Mouse (Mus musculus): Measurements from ENCODE around the gene Mrpl4. TPM values are rescaled to one million over a fixed set of nuclear protein-coding genes. Genes with fewer than 3 reads are reported as not detected.
"Not testable (repeated sequence)": the region's sequence is repeated elsewhere in the genome, so short reads cannot be mapped to it uniquely, and the experiment has no call there.

Gene Mrpl4
- total and polyA plus RNA-seq, 3 experiments: 120 to 270 (median 130) TPM

- DNase-seq: no peak
Measured at GRCm38 (mm10) chr9:21039779-21040178, 37.2 kb downstream of the Mrpl4 start.

- peak; percentile 36 for DNase-seq
Measured at GRCm38 (mm10) chr9:21041308-21041707, 38.8 kb downstream of the Mrpl4 start.

GRCm38 (mm10) chr9:21043563-21043962 lies 41.0 kb downstream of the Mrpl4 start:
- no peak for DNase-seq

GRCm38 (mm10) chr9:21044785-21045184 lies 42.2 kb downstream of the Mrpl4 start:
- not testable (repeated sequence) for DNase-seq

GRCm38 (mm10) chr9:21045235-21045634 lies 42.7 kb downstream of the Mrpl4 start:
- DNase-seq: no peak

GRCm38 (mm10) chr9:21051578-21051977 lies 49.0 kb downstream of the Mrpl4 start:
- DNase-seq: no peak

Small RNAs within 50 kb of the gene (microRNA-seq; reads per million reads assigned to microRNA genes)
- gene Mir1900: 0 reads per million in 2 experiments

Other genes with a start within 250 kb of the Mrpl4 start
- gene Col5a3, start 187.7 kb upstream of the Mrpl4 start, total RNA-seq (2021): 100 to 1,000 TPM in 1 of 2 experiments, 10 to 100 TPM in 1; 78.4 to 293 TPM
- 108 and 110 TPM in 2 replicates for gene Col5a3, start 187.7 kb upstream of the Mrpl4 start, polyA plus RNA-seq (2012; rRNA removed)
- not detected for gene Rdh8, start 184.2 kb upstream of the Mrpl4 start, total RNA-seq (2021)
- not detected in 2 replicates for gene Rdh8, start 184.2 kb upstream of the Mrpl4 start, polyA plus RNA-seq (2012; rRNA removed)
- 10 to 100 TPM; 19.4 to 20.1 TPM for gene A230050P20Rik, start 134.1 kb upstream of the Mrpl4 start, total RNA-seq (2021)
- 140 and 164 TPM in 2 replicates for gene A230050P20Rik, start 134.1 kb upstream of the Mrpl4 start, polyA plus RNA-seq (2012; rRNA removed)
- gene Angptl6, start 123.0 kb upstream of the Mrpl4 start, total RNA-seq (2021): 1 to 10 TPM; 3.3 TPM
- 4.0 and 6.5 TPM in 2 replicates for gene Angptl6, start 123.0 kb upstream of the Mrpl4 start, polyA plus RNA-seq (2012; rRNA removed)
- gene Ppan, start 114.6 kb upstream of the Mrpl4 start, total RNA-seq (2021): 10 to 100 TPM; 27.6 to 44.4 TPM
- gene Ppan, start 114.6 kb upstream of the Mrpl4 start, polyA plus RNA-seq (2012; rRNA removed): 128 and 140 TPM in 2 replicates
- gene Eif3g, start 104.1 kb upstream of the Mrpl4 start, total RNA-seq (2021): 100 to 1,000 TPM; 156 to 170 TPM
- gene Eif3g, start 104.1 kb upstream of the Mrpl4 start, polyA plus RNA-seq (2012; rRNA removed): 123 and 133 TPM in 2 replicates
- 10 to 100 TPM; 43.0 to 44.0 TPM for gene Dnmt1, start 42.9 kb upstream of the Mrpl4 start, total RNA-seq (2021)
- 29.6 and 29.8 TPM in 2 replicates for gene Dnmt1, start 42.9 kb upstream of the Mrpl4 start, polyA plus RNA-seq (2012; rRNA removed)
- gene S1pr2, start 26.0 kb upstream of the Mrpl4 start, total RNA-seq (2021): 10 to 100 TPM; 20.4 to 26.6 TPM
- 14.8 and 15.7 TPM in 2 replicates for gene S1pr2, start 26.0 kb upstream of the Mrpl4 start, polyA plus RNA-seq (2012; rRNA removed)
- 10 to 100 TPM; 10.8 to 19.1 TPM for gene Icam1, start 13.2 kb downstream of the Mrpl4 start, total RNA-seq (2021)
- gene Icam1, start 13.2 kb downstream of the Mrpl4 start, polyA plus RNA-seq (2012; rRNA removed): 7.5 and 8.3 TPM in 2 replicates
- 1 to 10 TPM; 1.1 to 5.1 TPM for gene Icam4, start 26.6 kb downstream of the Mrpl4 start, total RNA-seq (2021)
- 1.9 and 2.7 TPM in 2 replicates for gene Icam4, start 26.6 kb downstream of the Mrpl4 start, polyA plus RNA-seq (2012; rRNA removed)
- gene Icam5, start 29.3 kb downstream of the Mrpl4 start, total RNA-seq (2021): under 1 TPM; 0.17 to 0.31 TPM
- gene Icam5, start 29.3 kb downstream of the Mrpl4 start, polyA plus RNA-seq (2012; rRNA removed): 0.41 and 0.48 TPM in 2 replicates
- not detected for gene Zglp1, start 64.4 kb downstream of the Mrpl4 start, total RNA-seq (2021)
- not detected in 2 replicates for gene Zglp1, start 64.4 kb downstream of the Mrpl4 start, polyA plus RNA-seq (2012; rRNA removed)
- gene Gm49373, start 70.4 kb downstream of the Mrpl4 start, total RNA-seq (2021): under 1 TPM; 0.24 to 0.43 TPM
- gene Gm49373, start 70.4 kb downstream of the Mrpl4 start, polyA plus RNA-seq (2012; rRNA removed): 0.18 and 0.19 TPM in 2 replicates
- gene Fdx1l, start 70.9 kb downstream of the Mrpl4 start, total RNA-seq (2021): 10 to 100 TPM; 40.7 to 48.6 TPM
- gene Fdx1l, start 70.9 kb downstream of the Mrpl4 start, polyA plus RNA-seq (2012; rRNA removed): 59.6 and 86.5 TPM in 2 replicates
- 1 to 10 TPM in 1 of 2 experiments, under 1 TPM in 1; 0.90 to 2.5 TPM for gene Gm38431, start 89.3 kb downstream of the Mrpl4 start, total RNA-seq (2021)
- 68.5 and 74.0 TPM in 2 replicates for gene Gm38431, start 89.3 kb downstream of the Mrpl4 start, polyA plus RNA-seq (2012; rRNA removed)
- gene Raver1, start 89.3 kb downstream of the Mrpl4 start, total RNA-seq (2021): 10 to 100 TPM; 50.8 to 53.4 TPM
- 52.8 and 76.4 TPM in 2 replicates for gene Raver1, start 89.3 kb downstream of the Mrpl4 start, polyA plus RNA-seq (2012; rRNA removed)
- 10 to 100 TPM; 12.7 to 14.6 TPM for gene Tyk2, start 128.5 kb downstream of the Mrpl4 start, total RNA-seq (2021)
- 23.5 and 25.8 TPM in 2 replicates for gene Tyk2, start 128.5 kb downstream of the Mrpl4 start, polyA plus RNA-seq (2012; rRNA removed)
- 100 to 1,000 TPM; 179 to 202 TPM for gene Cdc37, start 147.2 kb downstream of the Mrpl4 start, total RNA-seq (2021)
- 58.3 and 59.0 TPM in 2 replicates for gene Cdc37, start 147.2 kb downstream of the Mrpl4 start, polyA plus RNA-seq (2012; rRNA removed)
- gene Pde4a, start 163.0 kb downstream of the Mrpl4 start, total RNA-seq (2021): 10 to 100 TPM in 1 of 2 experiments, 1 to 10 TPM in 1; 8.8 to 17.7 TPM
- 13.2 and 15.6 TPM in 2 replicates for gene Pde4a, start 163.0 kb downstream of the Mrpl4 start, polyA plus RNA-seq (2012; rRNA removed)
- gene Keap1, start 236.6 kb downstream of the Mrpl4 start, total RNA-seq (2021): 10 to 100 TPM; 36.6 to 56.5 TPM
- gene Keap1, start 236.6 kb downstream of the Mrpl4 start, polyA plus RNA-seq (2012; rRNA removed): 132 and 142 TPM in 2 replicates
- 1 to 10 TPM in 1 of 2 experiments, under 1 TPM in 1; 0.66 to 1.9 TPM for gene S1pr5, start 245.7 kb downstream of the Mrpl4 start, total RNA-seq (2021)
- 1.2 and 1.4 TPM in 2 replicates for gene S1pr5, start 245.7 kb downstream of the Mrpl4 start, polyA plus RNA-seq (2012; rRNA removed)